Mouse (Mus musculus): ENCODE results near the gene Ints6. TPM values are rescaled to one million over a fixed set of nuclear protein-coding genes. Genes with fewer than 3 reads are reported as not detected.

The Ints6 gene
- 10.0 and 13.0 TPM in 2 replicates for polyA plus RNA-seq (2012)

GRCm38 (mm10) chr14:62761036-62761881 is at the start of gene Ints6:
TSS of gene Ints6 (minus strand) at chr14:62761169.

GRCm38 (mm10) chr14:62663367-62663766 is 97.6 kb downstream of the Ints6 start, which contains the start of gene Serpine3:
TSS of gene Serpine3 (plus strand) at chr14:62663667.

Other genes with a start within 250 kb of the Ints6 start
- gene Fam124a, start 205.4 kb downstream of the Ints6 start, polyA plus RNA-seq (2012) = 0.17 and 0.63 TPM in 2 replicates
- not detected in 2 replicates for gene Gm4131, start 194.2 kb downstream of the Ints6 start, polyA plus RNA-seq (2012)
- not detected in 2 replicates for gene Serpine3, start 97.5 kb downstream of the Ints6 start, polyA plus RNA-seq (2012)
- 4.6 and 6.1 TPM in 2 replicates for gene Wdfy2, start 76.5 kb upstream of the Ints6 start, polyA plus RNA-seq (2012)
- gene Defb48, start 223.3 kb upstream of the Ints6 start, polyA plus RNA-seq (2012) = not detected in 2 replicates
- 0.53 TPM in 1 of 2 replicates, not detected in the other for gene Defb47, start 236.9 kb upstream of the Ints6 start, polyA plus RNA-seq (2012)